Mouse (Mus musculus) embryonic fibroblast, embryonic 13.5 days (primary cell): ENCODE results near the gene Gm20929. TPM values are rescaled to one million over a fixed set of nuclear protein-coding genes. Genes with fewer than 3 reads are reported as not detected.
"Not testable (repeated sequence)": the region's sequence is repeated elsewhere in the genome, so short reads cannot be mapped to it uniquely, and the experiment has no call there.

Experiments
- H3K27ac ChIP-seq: 2 replicates; pipeline ENCODE4 v1.5.1; 2012; ENCODE audit warnings: low read length, control low read depth, inconsistent platforms; ENCODE audit not compliant: insufficient read depth
- H3K4me1 ChIP-seq: 2 replicates; pipeline ENCODE4 v1.6.1; 2011; ENCODE audit warnings: low read length; ENCODE audit not compliant: control insufficient read depth, insufficient read depth
- H3K4me3 ChIP-seq: 2 replicates; pipeline ENCODE4 v1.5.1; 2011; ENCODE audit warnings: mild to moderate bottlenecking, control low read depth, low read length; ENCODE audit not compliant: insufficient read depth
- polyA plus RNA-seq: library from polyadenylated mRNA; stranded (reverse); fragments of >200 nt; gene quantifications from 2 replicates; pipeline ENCODE4 v1.2.4, GENCODE M21; 2011; ENCODE audit warnings: low read depth; ENCODE audit not compliant: missing spikeins, insufficient read length

Gene Gm20929
- polyA plus RNA-seq, result not detected in 2 replicates

DNA sequence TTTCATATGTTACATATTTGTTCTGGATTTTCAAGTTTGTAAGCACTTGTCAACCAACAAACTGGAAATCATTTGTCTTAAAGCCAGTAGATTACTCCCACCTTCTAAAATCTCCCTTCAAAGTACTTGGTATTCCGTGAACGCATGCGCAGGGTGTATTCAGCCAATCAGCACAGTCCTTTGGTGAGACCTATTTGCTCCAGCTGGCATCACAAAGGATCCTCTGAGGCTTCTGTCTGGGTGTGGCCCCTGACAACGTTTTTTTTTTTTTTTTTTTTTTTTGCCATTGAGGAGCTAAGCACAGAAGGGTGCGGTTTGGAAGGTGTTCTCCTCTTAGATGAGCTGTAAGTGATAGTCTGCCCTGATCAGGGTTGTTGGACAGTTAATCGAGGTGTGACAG is at the start of gene Gm20929:
Gene Gm20929, plus strand, starts transcription at position 301 of the 400 bp plus-strand sequence.
- H3K4me1 ChIP-seq, H3K4me3 ChIP-seq, H3K27ac ChIP-seq: not testable (repeated sequence)
